Mouse (Mus musculus): ENCODE data around the gene Tmem230.
"Not testable (repeated sequence)": the region's sequence is repeated elsewhere in the genome, so short reads cannot be mapped to it uniquely, and the experiment has no call there.

Tmem230 gene

DNA sequence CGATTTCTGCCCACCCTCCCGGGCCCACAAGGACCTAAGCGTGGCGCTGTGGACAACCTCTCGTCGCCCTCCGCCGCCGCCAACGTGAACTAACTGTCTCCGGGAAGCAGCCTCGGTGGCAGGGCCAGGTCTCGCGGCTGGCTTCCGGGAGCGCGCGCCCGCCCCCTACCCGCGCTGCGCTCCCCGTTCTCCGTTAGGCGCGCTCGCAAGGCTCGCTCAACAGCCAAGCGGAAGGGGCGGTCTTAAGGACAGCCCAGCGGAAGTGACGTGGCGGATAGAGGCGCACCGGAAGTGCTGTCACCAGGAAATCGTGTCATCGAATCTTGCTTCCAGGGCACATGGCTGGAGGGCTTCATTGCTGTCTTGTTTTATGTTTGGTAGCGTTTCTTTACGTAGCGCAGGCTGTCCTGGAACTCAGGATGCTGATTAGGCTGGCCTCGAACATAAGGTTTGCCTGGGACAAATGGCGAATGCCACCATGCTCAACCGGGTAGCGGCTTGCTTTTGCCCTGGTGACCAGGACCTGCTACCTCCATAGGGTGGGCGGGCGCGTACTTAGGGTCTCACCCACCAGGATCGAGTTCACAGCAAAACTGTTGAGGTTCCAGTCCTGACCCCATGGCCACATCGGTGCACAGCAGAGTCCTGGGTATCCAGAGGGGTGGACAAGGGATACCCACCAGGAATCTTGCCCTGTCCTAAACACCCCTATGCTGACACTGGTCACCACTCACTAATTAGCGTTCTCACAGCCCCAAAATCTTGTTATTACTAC lies at the start of gene Tmem230:
TSS of gene Tmem230 (minus strand) at position 269 of the 775 bp plus-strand sequence.
- peak; percentile 95 to 97 for DNase-seq (ENCODE audit: low spot score in 2 of 2)

DNA sequence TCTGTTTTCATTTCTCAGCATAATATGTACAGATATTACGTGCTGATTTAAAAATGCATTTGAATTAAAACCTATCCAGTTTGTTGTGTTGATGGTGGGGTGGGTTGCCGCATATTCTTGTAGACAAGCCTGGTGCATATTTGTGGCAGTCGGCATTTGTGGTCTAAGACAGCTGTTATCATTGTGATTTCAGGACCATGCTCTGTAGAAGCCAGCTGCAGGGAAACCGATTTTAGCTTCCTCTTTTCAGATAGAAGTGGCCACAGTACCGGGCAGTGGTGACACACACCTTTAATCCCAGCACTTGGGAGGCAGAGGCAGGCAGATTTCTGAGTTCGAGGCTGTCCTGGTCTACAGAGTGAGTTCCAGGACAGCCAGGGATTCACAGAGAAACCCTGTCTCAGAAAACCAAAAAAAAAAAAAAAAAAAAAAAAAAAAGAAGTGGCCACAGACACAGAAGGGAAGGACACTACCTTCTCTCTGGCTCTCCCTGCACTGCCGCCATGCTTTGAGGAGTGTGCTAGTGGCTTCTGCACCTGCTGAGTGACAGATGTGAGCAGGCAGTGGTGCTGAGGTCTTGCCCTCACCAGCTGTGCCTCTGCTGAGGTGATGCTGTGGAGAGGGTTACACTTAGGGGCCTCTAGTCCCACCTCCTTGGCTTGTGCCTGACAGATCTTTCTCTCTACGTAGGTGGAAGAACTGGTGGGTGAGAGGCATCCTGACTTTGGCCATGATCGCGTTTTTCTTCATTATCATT lies 46.3 kb upstream of the Tmem230 start:
- DNase-seq (ENCODE audit: low spot score in 2 of 2), result peak; percentile 41 to 56

DNA sequence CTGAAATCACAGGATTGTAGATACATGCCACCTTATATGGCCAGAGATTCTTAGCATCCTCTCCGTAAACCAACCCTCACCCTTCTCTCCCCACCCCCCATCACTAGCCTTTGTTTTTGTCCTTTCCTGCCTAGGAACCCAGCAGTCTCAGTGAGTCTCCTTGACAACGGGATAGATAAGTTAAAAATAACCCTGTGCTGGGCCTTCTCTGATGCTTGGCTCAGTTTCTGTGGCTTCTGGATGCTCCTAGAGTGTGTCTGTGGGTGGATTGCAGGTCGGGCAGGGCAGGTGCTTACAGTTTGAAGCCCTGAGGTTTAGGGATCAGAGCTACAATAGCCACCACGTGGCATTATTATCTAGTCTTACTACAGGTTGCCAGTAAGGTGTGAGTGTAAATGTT lies 44.5 kb upstream of the Tmem230 start:
- no peak for DNase-seq (ENCODE audit: low spot score in 2 of 2)

DNA sequence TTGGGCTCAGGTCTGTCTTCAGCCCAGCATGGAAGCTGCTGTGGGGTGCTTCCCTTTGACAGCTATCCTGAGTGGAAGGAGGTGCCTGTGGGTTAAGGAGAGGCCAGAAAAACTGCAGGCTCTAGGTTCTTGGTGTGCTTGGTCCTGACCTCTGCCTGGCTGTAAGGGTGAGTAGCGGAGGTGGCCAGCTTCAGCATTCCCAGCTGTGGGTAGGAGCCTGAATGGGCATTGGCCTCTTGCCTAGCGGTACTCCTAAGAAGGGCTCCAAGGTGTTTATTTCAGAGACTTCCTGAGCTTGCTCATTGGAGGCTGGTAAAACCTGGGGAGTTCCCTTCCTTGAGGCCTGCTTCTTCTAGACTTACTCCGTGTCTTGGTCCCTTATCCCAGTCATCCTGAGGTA lies 43.7 kb upstream of the Tmem230 start:
- DNase-seq (ENCODE audit: low spot score in 2 of 2), result no peak

DNA sequence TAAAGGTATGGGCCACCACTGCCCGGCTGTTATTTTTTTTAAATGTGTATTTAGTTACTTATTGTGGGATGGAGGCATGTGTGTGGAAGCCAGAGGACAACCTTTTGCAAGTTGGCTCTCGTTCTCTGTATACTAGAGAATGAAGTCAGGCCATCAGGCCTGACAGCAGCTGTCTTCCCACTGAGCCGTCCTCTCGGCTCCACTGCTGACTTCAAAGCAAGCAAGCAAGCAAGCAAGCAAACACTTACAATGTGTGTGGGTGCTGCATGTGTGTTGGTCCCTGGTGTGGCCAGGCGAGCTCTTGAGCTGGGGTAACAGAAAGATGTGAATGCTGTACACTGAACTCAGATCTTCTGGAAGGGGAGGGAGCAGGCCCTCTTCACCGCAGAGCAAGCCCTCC lies 43.2 kb upstream of the Tmem230 start:
- DNase-seq (ENCODE audit: low spot score in 2 of 2), result no peak

DNA sequence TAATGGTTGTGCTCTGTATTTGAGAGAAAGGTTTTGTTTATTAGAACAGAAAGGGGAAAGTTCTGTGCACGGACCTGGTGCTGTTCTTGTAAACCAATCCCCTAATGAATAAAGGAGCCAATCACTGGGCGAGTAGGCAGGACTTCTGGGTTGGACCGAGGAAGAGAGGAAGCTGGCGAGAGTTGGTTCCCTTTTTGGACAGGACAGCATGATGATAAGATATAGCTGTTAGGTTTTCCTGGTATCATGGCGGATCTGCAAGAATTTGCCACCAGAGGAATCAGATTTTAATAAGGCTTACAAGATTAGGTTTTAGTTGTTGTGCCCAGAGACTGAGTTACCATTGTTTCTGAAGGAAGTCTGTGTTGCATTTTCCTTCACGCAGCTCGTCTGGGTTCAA lies 41.6 kb upstream of the Tmem230 start:
- DNase-seq (ENCODE audit: low spot score in 2 of 2), result not testable (repeated sequence)

DNA sequence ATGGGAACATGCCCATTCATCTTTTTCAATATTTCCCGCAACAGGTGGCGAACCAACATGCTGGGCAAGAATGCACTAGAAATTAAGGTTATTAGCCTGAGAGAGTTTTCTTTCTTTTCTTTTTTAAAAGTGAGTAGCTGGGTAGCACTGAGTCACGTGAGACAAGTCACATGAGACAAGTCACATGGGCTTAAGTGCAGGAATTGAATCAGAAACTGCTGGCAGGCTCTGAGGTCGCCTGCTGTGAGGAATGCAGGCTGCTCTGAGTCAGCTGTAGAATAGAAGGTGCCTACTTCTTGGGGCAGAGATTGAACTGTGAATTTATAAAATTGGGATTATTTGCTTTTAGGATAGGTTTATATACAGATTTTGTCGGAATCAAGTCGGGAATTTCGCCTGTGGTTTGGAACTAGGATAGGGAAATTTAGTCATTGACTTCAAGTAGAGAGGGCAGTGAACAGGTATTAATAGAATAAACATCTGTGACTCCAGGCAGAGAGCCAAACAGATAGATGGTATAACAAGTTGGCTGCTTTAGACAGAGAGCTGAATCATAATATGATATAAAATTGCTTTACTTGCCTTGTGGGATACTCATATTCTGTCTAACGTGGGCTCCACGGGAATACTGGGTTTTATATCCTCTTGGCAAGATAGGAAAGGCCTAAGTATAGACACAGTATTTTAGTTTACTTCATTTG lies 38.9 kb upstream of the Tmem230 start:
- DNase-seq (ENCODE audit: low spot score in 2 of 2), result no peak

DNA sequence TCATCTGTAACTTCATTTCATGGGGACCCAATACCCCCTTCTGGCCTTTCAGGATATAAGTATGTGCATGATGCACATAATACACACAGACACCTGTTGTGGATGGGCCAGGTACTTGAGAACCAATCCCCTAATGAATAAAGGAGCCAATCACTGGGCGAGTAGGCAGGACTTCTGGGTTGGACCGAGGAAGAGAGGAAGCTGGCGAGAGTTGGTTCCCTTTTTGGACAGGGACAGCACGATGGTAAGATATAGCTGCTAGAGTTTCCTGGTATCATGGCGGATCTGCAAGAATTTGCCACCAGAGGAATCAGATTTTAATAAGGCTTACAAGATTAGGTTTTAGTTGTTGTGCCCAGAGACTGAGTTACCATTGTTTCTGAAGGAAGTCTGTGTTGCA lies 38.1 kb upstream of the Tmem230 start:
- not testable (repeated sequence) for DNase-seq (ENCODE audit: low spot score in 2 of 2)

DNA sequence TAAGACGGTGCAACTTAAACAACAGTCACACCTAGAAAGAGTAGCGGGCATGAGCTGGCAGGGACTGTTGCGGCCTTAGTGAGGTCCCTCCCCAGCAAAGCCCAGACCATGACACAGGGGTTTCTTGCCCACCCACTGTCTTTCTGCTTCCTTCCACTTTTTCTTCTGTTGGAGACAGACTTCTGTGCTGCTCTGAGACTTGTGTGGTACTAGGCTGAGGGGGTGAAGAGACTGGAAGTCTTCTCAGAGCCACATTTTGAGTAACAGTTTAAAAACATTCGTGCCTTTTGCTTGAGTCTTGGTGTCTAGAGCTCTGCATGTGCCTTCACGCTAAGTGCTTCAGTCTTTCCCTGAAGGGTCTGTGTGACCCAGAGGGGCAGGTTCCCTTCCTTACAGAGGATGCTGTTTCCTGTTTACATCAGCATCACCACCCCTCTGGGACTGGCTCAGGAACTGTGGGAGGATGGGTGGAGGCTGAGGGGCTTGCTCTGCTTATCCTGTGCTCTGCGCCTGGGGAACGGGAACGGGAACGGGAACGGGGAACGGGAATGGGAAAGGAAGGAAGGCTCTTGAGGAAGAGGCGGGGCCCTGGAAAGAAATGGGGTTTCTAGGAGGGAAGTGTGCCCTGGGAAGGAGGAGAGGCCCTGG lies 37.0 kb upstream of the Tmem230 start:
- DNase-seq (ENCODE audit: low spot score in 2 of 2), result no peak

DNA sequence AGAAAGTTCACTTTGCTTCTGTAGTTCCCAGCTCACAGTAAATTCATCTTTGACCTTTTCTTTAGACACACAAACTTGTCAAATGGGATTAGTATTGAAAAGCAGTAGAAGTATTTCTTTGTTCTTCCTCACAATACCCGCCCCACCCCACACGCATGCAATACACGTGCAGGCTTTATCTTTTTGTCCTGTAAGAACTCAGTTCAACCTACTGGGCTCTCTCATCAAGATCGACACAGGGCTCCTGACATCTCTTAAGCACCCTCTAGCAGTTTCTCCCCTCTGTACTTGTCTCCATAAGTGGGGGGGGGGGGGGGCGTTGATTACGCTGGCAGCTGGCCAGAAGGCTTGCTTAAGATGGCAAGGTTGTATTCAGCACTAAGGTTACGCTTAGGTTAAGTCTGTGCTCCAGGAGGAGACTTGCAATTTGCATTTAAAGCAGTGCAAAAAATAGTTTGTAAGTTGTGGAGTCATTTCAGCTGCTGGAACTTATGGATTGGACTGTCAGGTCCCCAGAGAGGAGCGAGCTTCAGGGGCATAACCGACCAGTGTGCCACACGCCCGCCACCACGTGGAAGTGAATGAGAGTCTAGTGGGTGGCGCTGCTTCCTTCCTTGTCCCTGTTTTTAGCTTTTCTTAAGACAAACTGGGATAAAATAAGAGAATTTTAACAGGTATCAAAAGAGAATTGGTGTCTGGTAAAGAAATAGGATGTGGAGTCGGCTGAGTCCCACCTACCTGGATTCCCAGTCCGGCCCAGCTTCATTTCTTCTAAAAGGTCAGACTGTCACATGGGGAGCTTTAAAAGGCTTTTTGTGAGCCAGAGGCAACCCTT lies 35.8 kb upstream of the Tmem230 start:
- DNase-seq (ENCODE audit: low spot score in 2 of 2), result no peak

DNA sequence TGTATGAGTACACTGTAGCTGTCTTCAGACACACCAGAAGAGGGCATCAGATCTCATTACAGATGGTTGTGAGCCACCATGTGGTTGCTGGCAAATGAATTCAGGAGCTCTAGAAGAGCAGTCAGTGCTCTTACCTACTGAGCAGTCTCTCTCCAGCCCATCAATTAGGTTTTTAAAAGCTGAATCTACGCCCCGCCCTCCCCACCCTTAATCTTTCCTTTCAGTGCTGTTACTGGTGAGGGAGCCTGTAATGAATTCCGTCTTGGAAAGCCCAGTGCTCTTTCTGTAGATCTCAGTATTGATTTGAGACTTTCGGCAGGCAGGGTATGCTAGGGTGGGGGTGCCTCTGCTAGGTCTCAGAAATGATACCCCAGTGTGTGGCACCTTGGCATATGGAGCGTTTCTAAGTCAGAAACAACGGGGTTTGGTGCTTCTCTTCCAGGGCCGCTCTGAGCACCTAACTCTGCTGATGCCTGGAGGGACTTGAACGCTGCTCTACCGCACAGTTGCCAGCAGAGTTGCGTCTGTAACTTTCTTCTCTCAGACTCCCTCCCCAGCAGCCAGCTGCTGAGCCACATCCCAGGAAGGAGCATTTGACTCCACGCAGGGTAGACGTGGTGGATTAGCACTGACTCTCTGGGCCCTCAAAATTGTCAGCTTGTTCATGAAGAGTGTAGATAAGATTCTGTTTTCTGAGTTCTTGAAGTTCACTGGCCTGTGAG lies 35.0 kb upstream of the Tmem230 start:
- no peak for DNase-seq (ENCODE audit: low spot score in 2 of 2)

DNA sequence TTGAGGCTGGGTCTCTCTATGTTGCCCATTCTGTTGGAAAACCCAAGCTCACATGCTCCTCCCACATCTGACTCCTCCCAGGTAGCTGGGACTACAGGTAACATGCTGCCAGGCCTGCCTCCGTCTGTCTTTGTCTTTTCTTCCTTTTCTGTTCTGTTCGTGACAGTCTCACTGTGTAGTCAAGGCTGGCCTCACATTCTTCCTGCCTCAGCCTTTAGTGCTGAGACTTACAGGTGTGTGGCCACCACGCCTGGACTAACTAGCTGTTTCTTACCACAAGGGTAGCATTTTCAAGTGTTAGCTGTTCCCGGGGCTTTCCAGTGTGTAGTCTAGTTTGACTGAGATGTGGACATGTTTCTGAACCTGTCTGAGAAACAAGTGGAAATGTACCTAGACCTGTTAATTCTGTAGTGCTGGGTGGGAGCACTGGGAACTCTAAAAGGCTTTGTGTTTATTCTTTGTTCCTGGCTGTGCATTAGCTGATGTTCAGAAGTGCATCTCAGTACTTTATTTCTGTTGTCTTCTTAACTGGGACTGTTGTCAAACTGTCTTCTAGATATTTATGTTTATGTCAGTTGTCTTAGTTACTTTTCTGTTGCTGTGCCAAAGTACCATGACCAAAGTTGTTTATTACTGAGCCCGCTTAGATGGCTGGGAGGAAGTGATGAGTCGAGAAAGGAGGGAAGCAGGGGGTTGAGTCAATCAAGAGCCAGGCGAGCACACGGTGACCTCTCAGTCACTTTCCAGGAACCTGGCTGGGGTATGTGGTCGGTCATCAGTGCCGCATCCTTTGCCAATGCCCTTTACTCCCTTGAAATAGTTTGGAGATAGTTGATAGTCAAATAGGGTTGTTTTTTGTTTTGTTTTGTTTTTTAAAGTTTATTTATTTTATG lies 34.2 kb upstream of the Tmem230 start:
- DNase-seq (ENCODE audit: low spot score in 2 of 2), result no peak

DNA sequence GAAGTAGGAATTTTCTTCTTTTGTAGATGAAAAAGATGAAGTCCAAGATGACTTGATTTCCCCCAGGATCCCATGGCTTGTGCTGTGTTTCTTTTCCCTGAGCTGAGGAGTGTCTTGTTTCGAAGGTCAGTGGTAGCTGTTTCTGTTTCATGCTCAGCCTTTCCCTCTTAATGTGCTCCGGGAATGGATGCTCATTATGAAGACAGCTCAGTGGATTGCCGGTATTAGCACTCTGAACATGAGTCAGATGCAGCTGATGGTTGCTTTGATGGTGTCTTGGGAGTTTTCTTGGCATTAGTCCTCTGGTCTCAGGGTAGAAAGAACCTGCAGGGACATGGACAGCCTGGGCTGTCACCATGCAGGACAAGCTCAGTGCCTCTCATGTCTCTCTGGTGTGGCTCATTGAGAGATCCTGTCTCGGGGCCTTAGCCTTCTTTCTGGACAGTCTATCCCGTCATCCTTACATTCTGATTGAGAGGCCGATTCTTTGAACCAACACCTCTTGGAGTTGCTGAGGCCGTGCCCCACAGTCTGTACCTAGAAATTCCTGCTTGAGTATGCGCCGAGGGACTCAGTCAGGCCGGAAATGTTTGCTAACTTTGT lies 33.0 kb upstream of the Tmem230 start:
- DNase-seq (ENCODE audit: low spot score in 2 of 2), result no peak

DNA sequence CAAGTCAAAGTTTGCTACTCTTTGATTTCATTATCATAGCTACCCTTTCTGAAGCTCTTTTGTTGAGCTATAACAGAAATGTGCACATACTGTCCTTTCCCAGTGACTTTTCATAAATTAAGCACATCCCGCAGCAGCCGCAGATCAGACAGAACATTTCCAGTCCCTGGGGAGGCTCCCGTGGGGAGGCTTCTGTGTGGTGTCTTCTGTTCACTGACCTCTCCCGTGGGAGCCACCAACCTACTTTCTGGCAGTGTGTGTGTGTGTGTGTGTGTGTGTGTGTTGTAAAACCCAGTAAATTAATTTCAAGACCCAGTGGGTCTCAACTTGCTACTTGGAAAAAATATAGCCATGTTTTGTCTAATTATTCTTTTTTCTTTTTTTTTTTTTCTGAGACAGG lies 32.4 kb upstream of the Tmem230 start:
- DNase-seq (ENCODE audit: low spot score in 2 of 2), result no peak

DNA sequence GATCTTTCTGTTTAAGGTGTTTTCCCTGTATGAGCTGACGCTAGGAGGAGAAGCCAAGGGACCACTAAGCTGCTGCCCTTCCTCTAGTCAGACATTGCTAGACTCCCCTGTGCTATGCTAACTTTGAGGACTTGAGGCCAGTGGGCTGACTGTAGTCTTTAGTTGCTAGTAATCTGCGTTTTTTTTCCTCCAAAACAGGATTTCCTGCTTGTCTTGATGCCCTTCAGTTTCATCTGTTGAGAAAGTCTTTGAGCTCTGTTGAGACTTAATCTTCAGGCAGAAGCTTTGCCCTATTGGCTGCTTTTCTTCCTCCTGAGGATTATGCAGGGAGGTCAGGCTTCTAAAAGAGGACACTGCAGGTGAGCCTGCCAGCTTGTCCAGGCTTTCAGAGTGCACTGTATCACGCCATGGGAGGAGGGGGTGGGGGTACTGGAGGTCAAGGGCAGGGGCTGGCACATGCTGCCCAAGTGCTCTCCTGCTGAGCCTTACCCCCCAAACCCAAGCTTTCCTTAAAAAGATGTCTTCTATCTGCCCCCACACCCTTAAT lies 31.8 kb upstream of the Tmem230 start:
- DNase-seq (ENCODE audit: low spot score in 2 of 2), result no peak

DNA sequence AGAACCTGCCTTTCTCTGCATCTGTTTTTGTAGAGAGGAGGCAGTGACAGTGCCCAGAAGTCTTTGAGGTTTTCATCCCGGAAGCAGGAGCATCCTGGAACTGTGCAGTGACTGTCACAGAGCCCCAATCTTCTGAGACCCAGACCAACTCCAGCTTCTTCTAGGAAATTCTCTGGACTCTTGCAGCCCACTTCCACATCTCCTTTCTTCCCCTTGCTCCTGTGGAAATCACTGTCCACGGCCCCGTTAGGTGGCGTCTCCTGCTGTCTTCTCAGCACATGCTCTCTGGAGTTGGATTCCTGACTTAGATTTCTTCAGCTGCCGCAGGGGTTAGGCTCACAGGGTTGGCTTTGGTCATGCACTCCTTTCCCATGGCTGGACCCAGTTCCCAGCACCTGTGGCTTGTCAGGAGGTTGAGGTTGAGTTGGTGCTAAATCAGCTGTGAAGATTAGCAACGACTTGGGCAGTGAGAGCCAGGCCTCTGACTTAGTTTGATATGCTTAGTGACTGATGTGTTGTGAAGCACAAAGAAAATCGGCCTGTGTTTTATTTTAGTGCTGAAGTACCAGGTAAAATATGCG lies 30.8 kb upstream of the Tmem230 start:
- DNase-seq (ENCODE audit: low spot score in 2 of 2), result no peak

DNA sequence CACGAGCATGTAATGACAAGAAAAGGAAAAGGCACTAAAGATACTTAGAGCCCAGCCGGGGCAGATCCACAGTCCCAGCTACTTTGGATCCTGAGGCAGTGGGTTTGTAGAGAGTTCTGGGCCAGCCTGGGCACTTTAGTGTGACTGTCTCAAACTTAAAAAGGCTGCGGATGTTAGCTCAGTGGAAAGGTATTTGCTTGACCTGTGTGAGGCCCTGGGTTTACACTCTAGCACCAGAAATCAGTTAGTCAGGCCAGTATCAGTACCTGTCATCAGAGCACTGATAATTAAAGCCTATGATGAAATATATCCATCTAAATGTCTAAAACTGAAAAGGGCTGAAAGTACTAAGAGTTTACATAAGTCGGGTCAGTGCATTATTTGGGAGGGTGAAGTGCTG lies 28.6 kb upstream of the Tmem230 start:
- DNase-seq (ENCODE audit: low spot score in 2 of 2), result no peak

DNA sequence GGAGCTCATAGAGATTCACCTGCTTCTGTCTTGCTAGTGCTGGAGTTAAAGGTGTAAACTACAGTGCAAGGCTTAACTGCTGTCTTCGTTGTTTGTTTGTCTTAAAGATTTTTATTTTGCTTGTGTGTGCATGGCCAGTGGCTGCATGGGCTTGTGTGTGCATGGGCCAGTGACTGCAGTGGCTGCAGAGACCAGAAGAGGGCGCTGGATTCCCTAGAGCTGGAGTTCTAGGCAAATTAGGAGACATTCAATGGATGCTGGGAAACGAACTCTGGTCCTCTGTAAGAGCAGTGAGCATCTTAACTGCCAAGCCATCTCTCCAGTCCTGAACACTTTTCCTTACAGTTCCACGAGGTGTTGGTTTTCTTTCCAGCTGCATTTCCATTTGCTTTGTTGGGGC lies 27.9 kb upstream of the Tmem230 start:
- DNase-seq (ENCODE audit: low spot score in 2 of 2), result no peak

Measured in thymus, postnatal 10 days (tissue).